ENCODE assay signal across 1 mouse cellular context in genomic region chr11:58015339-58015738, GRCm38 (mm10).
TF ChIP-seq lines count a peak whose summit lies in the region.

No protein-coding gene starts in this region.

TF ChIP-seq in CH12.LX, 34 proteins besides CTCF, POLR2A, EP300 and RAD21 (continued from another document):
- TF ChIP-seq ZMIZ1 (IDR thresholded peaks at IDR 0.05; ENCODE audit: low read depth, low read length): no peak
- TF ChIP-seq CHD2 (IDR thresholded peaks at IDR 0.05; ENCODE audit: low read length): no peak
- no peak for TF ChIP-seq JUN (IDR thresholded peaks at IDR 0.05; ENCODE audit: insufficient read depth, low read depth, low read length)
- no peak for TF ChIP-seq MAFK (IDR thresholded peaks at IDR 0.05; ENCODE audit: insufficient replicate concordance, low read length)
- TF ChIP-seq USF1 (IDR thresholded peaks at IDR 0.05; ENCODE audit: low read depth, low read length): no peak
- no peak for TF ChIP-seq MEF2A (IDR thresholded peaks at IDR 0.05; ENCODE audit: borderline replicate concordance, low read depth, low read length)
- no peak for TF ChIP-seq POLR2AphosphoS2 (IDR thresholded peaks at IDR 0.05; ENCODE audit: low read depth, low read length)
- no peak for TF ChIP-seq ZNF384 (IDR thresholded peaks at IDR 0.05; ENCODE audit: low read depth, low read length)
- no peak for TF ChIP-seq ETS1 (conservative IDR thresholded peaks at IDR 0.05; ENCODE audit: low read depth, low read length)
- no peak for TF ChIP-seq TBP (conservative IDR thresholded peaks at IDR 0.05; ENCODE audit: low read depth, low read length)
